Mouse (Mus musculus) heart, embryonic 16.5 days (tissue): ENCODE measurements around the gene Bend3. TPM values are rescaled to one million over a fixed set of nuclear protein-coding genes. Genes with fewer than 3 reads are reported as not detected.

Experiments used
- ATAC-seq: fragments of 200-750 bp; cut with Nextera tagmentation; replicated peaks from 2 replicates; pipeline ENCODE4 v1.8.0; 2017; ENCODE audit warnings: moderate number of reproducible peaks; ENCODE audit not compliant: insufficient read depth, low FRiP score; ENCODE audit errors: extremely low read depth
- H3K27ac ChIP-seq: fragments of 300-500 bp; sonication (generic); 2 replicates; pipeline ENCODE4 v1.5.1; 2014; ENCODE audit warnings: mild to moderate bottlenecking, low read length, control low read depth, moderate library complexity
- H3K27me3 ChIP-seq: fragments of 300-500 bp; sonication (generic); 2 replicates; pipeline ENCODE4 v1.6.1; 2014; ENCODE audit warnings: low read length, mixed read lengths; ENCODE audit not compliant: control insufficient read depth, insufficient read depth
- H3K36me3 ChIP-seq: fragments of 300-500 bp; sonication (generic); 2 replicates; pipeline ENCODE4 v1.6.1; 2014; ENCODE audit not compliant: control insufficient read depth, insufficient read depth
- H3K4me1 ChIP-seq: fragments of 300-500 bp; sonication (generic); 2 replicates; pipeline ENCODE4 v1.6.1; 2014; ENCODE audit warnings: low read length, mixed read lengths; ENCODE audit not compliant: control insufficient read depth, insufficient read depth
- H3K4me2 ChIP-seq: fragments of 300-500 bp; sonication (generic); 2 replicates; pipeline ENCODE4 v1.6.1; 2014; ENCODE audit warnings: low read depth, mild to moderate bottlenecking, control low read depth, low read length
- H3K4me3 ChIP-seq: fragments of 300-500 bp; sonication (generic); 2 replicates; pipeline ENCODE4 v1.5.1; 2014; ENCODE audit warnings: mild to moderate bottlenecking, control low read depth, low read length
- H3K9ac ChIP-seq: fragments of 300-500 bp; sonication (generic); 2 replicates; pipeline ENCODE4 v1.6.1; 2014; ENCODE audit warnings: low read length, control low read depth
- H3K9me3 ChIP-seq: fragments of 300-500 bp; sonication (generic); replicated peaks from 2 replicates; pipeline ENCODE4 v1.6.1; 2016; ENCODE audit warnings: low read length; ENCODE audit not compliant: control insufficient read depth
- WGBS: fragments of 180-500 bp; shearing (Covaris S2); extraction: QIAGEN DNeasy Blood & Tissue Kit; methylation state at CpG from one replicate; pipeline ENCODE4 v1.1.7; 2014; 5-methylcytosine and 5-hydroxymethylcytosine counted together
- polyA plus RNA-seq: library from polyadenylated mRNA; unstranded; fragments of >200 nt; fragmentation: Nextera tagmentation; extraction: Ambion mirVana; gene quantifications from 2 replicates; pipeline ENCODE4 v1.2.1, GENCODE M21; 2015

Gene Bend3
- polyA plus RNA-seq, 1 experiment from 2014 or later: 2.3 TPM

DNA sequence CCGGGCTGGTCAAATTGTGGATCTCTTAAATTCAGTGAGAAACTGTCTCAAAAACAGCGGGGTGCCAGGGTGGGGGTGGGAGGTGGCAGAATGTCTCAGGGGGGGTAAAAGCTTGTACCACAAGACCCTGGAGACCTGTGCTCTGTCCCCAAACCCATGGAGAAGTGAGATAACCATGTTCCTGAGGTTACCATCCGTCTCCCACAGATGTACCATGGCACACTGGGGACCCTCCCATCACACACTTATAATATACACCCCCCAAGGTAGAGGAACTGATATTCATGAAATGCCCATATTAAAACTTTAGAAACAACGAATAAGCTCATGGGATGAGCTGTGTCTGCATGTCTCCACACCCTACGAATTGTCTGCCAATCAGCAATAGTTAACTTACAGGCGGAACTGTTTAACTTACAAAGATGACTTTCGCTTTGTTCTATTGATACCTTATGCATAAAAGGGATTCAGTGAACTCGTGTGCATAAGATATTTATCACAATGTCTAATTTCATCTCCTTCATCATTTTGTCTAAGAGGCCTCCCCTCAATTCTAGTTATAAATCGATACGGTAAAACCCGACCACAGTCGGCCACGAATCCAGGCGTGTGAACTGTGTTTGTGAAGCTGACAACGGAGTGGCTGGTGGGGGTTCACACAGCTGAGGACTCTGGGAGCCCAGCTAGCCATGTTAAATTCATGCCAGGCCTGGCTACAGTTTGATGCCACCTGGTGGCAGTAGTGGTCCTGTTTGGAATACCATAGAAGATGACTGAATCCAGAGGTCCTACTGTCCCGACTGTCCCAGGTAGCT is 26.6 kb upstream of the Bend3 start:
- H3K27me3 ChIP-seq: no peaks in the 10 kb centered on the region
- 21% methylated on average over 16 of the region's 16 CpGs for WGBS
- no peaks in the 10 kb centered on the region for H3K36me3 ChIP-seq
- no peak overlapping the region for H3K27ac ChIP-seq
- peak; percentile 73 for ATAC-seq
- peak overlapping the region; percentile 62 for H3K9ac ChIP-seq
- H3K9me3 ChIP-seq: no peaks in the 10 kb centered on the region
- H3K4me2 ChIP-seq: peak overlapping the region; percentile 63
- H3K4me1 ChIP-seq: peaks cover 12% of the 10 kb centered on the region
- H3K4me3 ChIP-seq: peak overlapping the region; percentile 41

DNA sequence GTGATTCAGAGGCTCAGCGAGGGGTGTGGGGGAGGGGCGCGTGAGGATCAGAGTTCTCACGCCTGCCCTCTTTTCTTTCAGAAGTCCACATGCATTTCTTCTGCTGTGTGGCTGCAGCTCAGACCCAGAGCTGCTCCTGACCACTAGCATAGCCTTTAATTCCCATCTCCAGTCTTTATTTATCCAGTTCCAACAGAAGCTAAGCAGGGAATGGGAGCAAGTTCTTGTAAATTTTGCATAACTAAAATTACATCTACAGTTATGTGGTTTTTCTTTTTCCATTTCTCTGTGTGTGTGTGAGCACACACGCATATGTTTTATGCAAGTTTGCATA is 26.0 kb upstream of the Bend3 start:
- H3K9ac ChIP-seq: peak overlapping the region; percentile 14; the same call in 1 of the 2 replicates
- no peak for ATAC-seq
- H3K9me3 ChIP-seq: 0 out of 2 replicates have a peak, but pooled peaks cover under 1% of the 10 kb centered on the region
- H3K36me3 ChIP-seq: no peaks in the 10 kb centered on the region
- 21% methylated on average over 5 of the region's 5 CpGs for WGBS
- no peak overlapping the region for H3K27ac ChIP-seq
- peak overlapping the region; percentile 63 for H3K4me2 ChIP-seq
- H3K4me1 ChIP-seq: peaks cover 12% of the 10 kb centered on the region
- H3K4me3 ChIP-seq: peak overlapping the region; percentile 41; the same call in 1 of the 2 replicates
- H3K27me3 ChIP-seq: no peaks in the 10 kb centered on the region

DNA sequence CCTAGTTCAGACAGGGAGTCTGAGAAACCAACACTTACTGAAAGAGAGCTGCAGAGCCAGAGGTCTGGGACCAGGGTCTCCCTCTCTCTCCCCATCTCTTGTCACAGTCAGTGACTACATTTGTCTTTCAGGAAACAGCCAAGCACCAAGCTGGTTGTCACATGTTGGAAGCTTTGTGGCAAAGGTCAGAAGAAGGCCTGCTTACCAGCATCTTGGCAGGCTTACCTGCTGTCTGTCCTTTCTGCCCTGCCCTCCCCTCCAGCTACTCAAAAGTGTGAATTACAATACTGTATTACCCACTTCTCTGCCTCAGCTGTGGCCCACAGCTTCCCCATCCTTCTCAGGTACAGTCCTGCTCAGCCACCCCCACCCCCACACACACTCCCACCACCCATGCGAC is 24.4 kb upstream of the Bend3 start:
- Histone ChIP-seq H3K4me3 (no peak overlapping the region), H3K4me1 (peaks cover 12% of the 10 kb centered on the region), H3K27ac (peak overlapping the region; percentile 88), H3K9me3 (0 out of 2 replicates have a peak, but pooled peaks cover 2% of the 10 kb centered on the region), H3K9ac (no peak overlapping the region), H3K36me3 (no peaks in the 10 kb centered on the region), H3K4me2 (0 out of 2 replicates have a peak overlapping the region, but pooled peaks have one; percentile 0), H3K27me3 (no peaks in the 10 kb centered on the region)
- ATAC-seq: no peak
- 76% methylated on average over 1 of the region's 1 CpGs for WGBS

DNA sequence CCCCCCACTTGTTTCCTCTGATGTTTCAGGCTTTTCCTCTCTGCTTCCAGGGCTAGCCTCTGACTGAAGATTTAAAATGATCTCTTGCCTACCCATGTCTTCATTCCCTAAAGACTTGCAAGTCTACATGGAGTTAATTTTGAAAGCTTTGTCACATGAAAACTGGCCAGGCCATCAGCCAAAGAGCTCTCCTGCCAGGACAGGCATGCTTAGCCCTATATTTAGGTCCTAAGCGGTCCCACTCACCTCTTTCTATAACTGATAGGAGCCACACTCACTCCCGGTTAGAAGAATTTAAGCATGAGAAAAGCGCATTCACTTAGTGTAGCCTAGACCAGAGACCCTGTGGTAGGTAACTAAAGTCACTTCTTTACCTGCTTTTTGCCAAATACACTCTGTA is 24.0 kb upstream of the Bend3 start:
- WGBS: 45% methylated on average over 3 of the region's 3 CpGs
- peak; percentile 87 for ATAC-seq

DNA sequence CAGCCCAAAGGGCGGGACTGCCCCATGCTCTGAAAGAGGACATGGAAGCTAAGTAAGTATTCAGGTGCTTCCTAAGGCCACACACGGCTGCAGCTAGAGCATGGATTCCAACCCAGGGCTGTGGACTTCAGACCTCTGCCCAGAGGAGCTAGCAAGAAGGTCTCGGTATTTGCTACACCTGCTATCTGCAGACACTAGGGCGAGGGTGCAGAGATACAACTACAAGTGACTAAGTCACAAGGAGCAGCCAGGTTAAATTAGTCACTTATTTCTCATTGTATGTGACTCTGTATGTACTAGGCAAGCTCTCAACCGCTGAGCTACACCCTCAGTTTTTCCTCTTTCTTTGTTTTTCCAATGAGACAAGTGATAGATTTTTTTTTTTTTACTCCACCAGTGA is 15.8 kb upstream of the Bend3 start:
- no peak for ATAC-seq
- Histone ChIP-seq H3K27ac (no peak overlapping the region), H3K9ac (no peak overlapping the region), H3K36me3 (no peaks in the 10 kb centered on the region), H3K9me3 (no peaks in the 10 kb centered on the region; the same call in 1 of the 2 replicates), H3K4me1 (no peaks in the 10 kb centered on the region), H3K4me3 (no peak overlapping the region), H3K4me2 (no peak overlapping the region), H3K27me3 (no peaks in the 10 kb centered on the region)
- 79% methylated on average over 5 of the region's 5 CpGs for WGBS

More for the DNA sequence above, 24.0 kb upstream of the Bend3 start:
- no peak overlapping the region for H3K9ac ChIP-seq
- H3K27me3 ChIP-seq: no peaks in the 10 kb centered on the region
- H3K4me3 ChIP-seq: no peak overlapping the region
- H3K4me2 ChIP-seq: peak overlapping the region; percentile 12; the same call in 1 of the 2 replicates
- peaks cover 12% of the 10 kb centered on the region for H3K4me1 ChIP-seq
- H3K36me3 ChIP-seq: no peaks in the 10 kb centered on the region
- peak overlapping the region; percentile 88 for H3K27ac ChIP-seq
- 0 out of 2 replicates have a peak, but pooled peaks cover 2% of the 10 kb centered on the region for H3K9me3 ChIP-seq

DNA sequence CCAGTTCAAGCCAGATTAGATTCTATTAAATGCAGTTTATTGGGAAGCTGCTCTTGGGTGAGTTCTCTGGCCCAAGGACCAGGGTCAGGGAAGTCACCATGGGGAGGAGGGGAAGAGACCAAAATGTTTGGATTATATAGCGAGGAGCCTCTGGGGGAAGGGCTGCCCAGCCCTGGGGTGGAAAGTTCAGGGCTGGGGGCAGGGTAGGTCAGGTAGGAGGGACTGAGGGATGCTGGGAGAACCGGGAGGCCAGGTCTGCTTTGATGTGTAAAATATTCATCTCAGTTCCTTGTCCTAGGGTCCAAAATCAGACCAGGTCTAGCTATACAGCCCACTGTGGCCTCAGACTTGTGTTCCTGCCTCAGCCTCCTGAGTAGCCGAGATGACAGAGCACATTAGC is 15.4 kb upstream of the Bend3 start:
- Histone ChIP-seq H3K27me3 (no peaks in the 10 kb centered on the region), H3K4me3 (no peak overlapping the region), H3K27ac (no peak overlapping the region), H3K36me3 (no peaks in the 10 kb centered on the region), H3K9ac (no peak overlapping the region), H3K4me2 (no peak overlapping the region), H3K4me1 (no peaks in the 10 kb centered on the region), H3K9me3 (no peaks in the 10 kb centered on the region; the same call in 1 of the 2 replicates)
- WGBS: 66% methylated on average over 3 of the region's 3 CpGs
- no peak for ATAC-seq

DNA sequence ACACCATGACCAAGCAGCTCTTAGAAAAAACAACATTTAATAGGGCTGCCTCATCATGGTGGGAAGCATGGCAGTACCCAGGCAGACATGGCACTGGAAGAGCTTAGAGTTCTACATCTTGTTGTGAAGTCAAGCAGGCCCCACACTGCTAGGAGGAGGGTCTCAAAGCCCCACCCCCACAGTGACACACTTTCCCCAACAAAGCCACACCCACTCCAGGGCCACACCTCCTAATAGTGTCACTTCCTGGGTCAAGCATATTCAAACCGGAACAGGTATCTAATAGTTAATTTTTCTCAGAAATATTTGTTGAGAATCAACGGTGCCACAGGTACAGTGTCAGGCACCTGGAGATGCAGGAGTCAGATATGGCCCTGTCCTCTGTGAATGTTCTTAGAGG is 12.4 kb upstream of the Bend3 start:
- WGBS: 75% methylated on average over 2 of the region's 2 CpGs
- no peak overlapping the region for H3K9ac ChIP-seq
- H3K27me3 ChIP-seq: no peaks in the 10 kb centered on the region
- H3K4me3 ChIP-seq: no peak overlapping the region
- no peaks in the 10 kb centered on the region for H3K36me3 ChIP-seq
- no peak overlapping the region for H3K4me2 ChIP-seq
- H3K27ac ChIP-seq: no peak overlapping the region
- no peaks in the 10 kb centered on the region for H3K4me1 ChIP-seq
- H3K9me3 ChIP-seq: no peaks in the 10 kb centered on the region; the same call in 1 of the 2 replicates
- no peak for ATAC-seq

DNA sequence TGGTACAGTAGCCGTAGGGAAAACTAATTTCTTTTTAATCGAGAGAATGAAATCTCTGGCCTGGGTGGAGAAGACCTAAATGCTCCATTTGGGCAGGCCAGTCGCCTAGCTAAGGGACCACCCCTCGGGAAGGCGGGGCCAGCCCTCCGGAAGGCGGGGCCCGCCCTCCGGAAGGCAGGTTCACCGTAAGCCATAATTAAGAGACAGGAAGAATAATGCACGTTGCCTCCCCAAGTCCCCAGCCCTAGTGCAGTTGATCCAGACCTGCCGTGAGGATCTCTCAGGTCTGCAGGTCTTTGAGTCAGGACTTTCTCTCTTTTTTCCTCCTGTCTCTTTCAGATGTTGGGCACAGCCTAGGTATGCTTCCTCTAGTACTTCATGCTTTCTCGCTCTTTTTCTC is 11.0 kb upstream of the Bend3 start:
- Histone ChIP-seq H3K36me3 (no peaks in the 10 kb centered on the region), H3K27me3 (no peaks in the 10 kb centered on the region), H3K27ac (no peak overlapping the region), H3K4me1 (no peaks in the 10 kb centered on the region), H3K9ac (no peak overlapping the region), H3K4me3 (no peak overlapping the region), H3K4me2 (peak overlapping the region; percentile 38; the same call in 1 of the 2 replicates), H3K9me3 (no peaks in the 10 kb centered on the region)
- WGBS: 27% methylated on average over 13 of the region's 13 CpGs
- no peak for ATAC-seq

DNA sequence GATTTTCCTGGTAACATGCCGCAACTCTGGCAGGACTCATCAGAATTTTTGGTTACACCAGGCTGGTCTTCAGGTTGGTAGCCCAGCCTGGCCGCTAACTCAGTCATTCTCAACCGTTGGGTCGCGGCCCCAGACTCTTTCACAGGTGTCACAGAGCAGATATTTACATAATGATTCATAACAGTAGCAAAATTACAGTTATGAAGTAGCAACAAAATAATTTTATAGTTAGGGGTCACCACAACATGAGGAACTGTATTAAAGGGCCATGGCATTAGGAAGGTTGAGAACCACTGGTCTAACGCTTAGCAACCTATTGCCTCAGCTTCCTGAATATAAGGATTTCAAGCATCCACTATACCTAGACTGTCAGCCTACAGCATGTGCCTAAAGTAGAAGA is 10.3 kb upstream of the Bend3 start:
- H3K36me3 ChIP-seq: no peaks in the 10 kb centered on the region
- 88% methylated on average over 6 of the region's 6 CpGs for WGBS
- no peak for ATAC-seq
- no peaks in the 10 kb centered on the region for H3K27me3 ChIP-seq
- no peak overlapping the region for H3K27ac ChIP-seq
- no peaks in the 10 kb centered on the region for H3K9me3 ChIP-seq
- no peak overlapping the region for H3K4me2 ChIP-seq
- H3K9ac ChIP-seq: no peak overlapping the region
- no peak overlapping the region for H3K4me3 ChIP-seq
- no peaks in the 10 kb centered on the region for H3K4me1 ChIP-seq
